Mouse (Mus musculus) thymus, adult 2 months (tissue): ENCODE data around the gene Kctd7. TPM values are rescaled to one million over a fixed set of nuclear protein-coding genes. Genes with fewer than 3 reads are reported as not detected.

Experiments used
- DNase-seq: peaks from one replicate; pipeline ENCODE4 v3.0.0; 2021
- H3K27ac ChIP-seq: fragments of 200-500 bp; 2 replicates; pipeline ENCODE4 v1.5.1; 2012; ENCODE audit warnings: low read length, control low read depth; ENCODE audit not compliant: control insufficient read depth, insufficient read depth
- H3K27me3 ChIP-seq: fragments of 200-500 bp; 2 replicates; pipeline ENCODE4 v1.6.1; 2012; ENCODE audit warnings: mild to moderate bottlenecking, low read length, moderate library complexity, mixed read lengths; ENCODE audit not compliant: control insufficient read depth, insufficient read depth
- H3K36me3 ChIP-seq: fragments of 200-500 bp; 2 replicates; pipeline ENCODE4 v1.6.1; 2012; ENCODE audit warnings: mild to moderate bottlenecking, low read length, moderate library complexity; ENCODE audit not compliant: control insufficient read depth, insufficient read depth
- H3K4me1 ChIP-seq: fragments of 200-500 bp; replicated peaks from 2 replicates; pipeline ENCODE4 v1.6.1; 2012; ENCODE audit warnings: low read length; ENCODE audit not compliant: control insufficient read depth, insufficient read depth
- H3K4me3 ChIP-seq: fragments of 200-500 bp; 2 replicates; pipeline ENCODE4 v1.5.1; 2012; ENCODE audit warnings: mild to moderate bottlenecking, low read length, control low read depth, moderate library complexity; ENCODE audit not compliant: control insufficient read depth, insufficient read depth
- CTCF ChIP-seq: fragments of 200-500 bp; IDR thresholded peaks from 2 replicates; pipeline ENCODE4 v1.5.1; 2012; ENCODE audit warnings: mild to moderate bottlenecking, control low read depth, low read length, moderate library complexity, borderline replicate concordance; ENCODE audit not compliant: control insufficient read depth, poor library complexity, insufficient read depth; ENCODE audit errors: extremely low read depth
- POLR2A ChIP-seq: fragments of 200-500 bp; IDR thresholded peaks from 2 replicates; pipeline ENCODE4 v1.6.1; 2012; ENCODE audit warnings: mild to moderate bottlenecking, low read length, control low read depth, moderate library complexity; ENCODE audit not compliant: control insufficient read depth, poor library complexity, insufficient read depth; ENCODE audit errors: extremely low read depth
- WGBS: fragments of 180-500 bp; shearing (Covaris S2); methylation state at CpG from one replicate; pipeline ENCODE4 v1.1.7; 2018; 5-methylcytosine and 5-hydroxymethylcytosine counted together
- polyA plus RNA-seq: library from polyadenylated mRNA; depleted of rRNA; stranded (reverse); fragments of >200 nt; gene quantifications from 2 replicates; pipeline ENCODE4 v1.2.3, GENCODE M21; 2012

The Kctd7 gene
- polyA plus RNA-seq, 1 experiment = 6.9 TPM

DNA sequence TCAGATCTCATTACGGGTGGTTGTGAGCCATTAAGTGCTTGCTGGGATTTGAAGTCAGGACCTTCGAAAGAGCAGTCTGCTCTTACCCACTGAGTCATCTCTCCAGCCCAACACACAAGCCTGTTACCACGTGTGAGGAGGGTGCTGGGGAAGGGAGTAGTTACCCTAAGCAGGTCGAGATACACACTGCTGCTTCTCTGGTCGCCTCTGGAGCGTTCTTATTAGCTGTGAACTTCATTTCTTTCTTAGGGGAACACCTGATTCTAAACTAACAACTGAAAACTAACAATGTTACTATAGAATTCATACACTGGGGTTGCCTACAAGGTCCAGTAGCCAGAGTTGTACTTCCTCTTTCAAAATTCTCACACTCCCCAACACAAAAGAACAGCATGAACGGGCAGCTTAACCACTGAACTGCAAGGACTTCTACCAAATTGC lies 15.1 kb downstream of the Kctd7 start:
- no peak for DNase-seq
- no peak overlapping the region for H3K27ac ChIP-seq
- H3K4me3 ChIP-seq = no peak overlapping the region
- no peaks in the 10 kb centered on the region for H3K4me1 ChIP-seq
- no peaks in the 10 kb centered on the region for H3K36me3 ChIP-seq
- TF ChIP-seq POLR2A = no peak
- no peak for TF ChIP-seq CTCF
- no peaks in the 10 kb centered on the region for H3K27me3 ChIP-seq
- 47% methylated on average over 7 of the region's 7 CpGs for WGBS

DNA sequence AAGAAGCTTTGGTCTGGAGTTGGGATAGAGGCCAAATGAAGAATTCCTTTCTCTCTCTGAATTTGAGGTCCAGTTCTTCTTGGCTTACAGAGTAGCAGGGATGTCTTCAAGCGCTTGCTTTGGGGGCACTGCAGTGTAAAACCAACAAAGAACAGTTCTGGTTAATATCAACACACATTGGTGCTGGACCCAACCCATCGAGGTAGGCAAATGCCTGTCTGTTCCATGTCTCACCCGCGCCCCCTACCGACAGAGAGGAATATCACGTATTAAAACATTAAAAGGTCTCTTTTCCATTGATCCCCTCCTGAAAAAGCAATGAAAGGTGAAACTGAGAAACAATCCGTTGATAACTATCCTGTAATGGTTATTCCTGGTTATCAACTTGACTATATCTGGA lies 19.0 kb downstream of the Kctd7 start:
- Histone ChIP-seq H3K27me3 (no peaks in the 10 kb centered on the region), H3K4me1 (no peaks in the 10 kb centered on the region), H3K4me3 (no peak overlapping the region), H3K27ac (no peak overlapping the region), H3K36me3 (no peaks in the 10 kb centered on the region)
- 4% methylated on average over 7 of the region's 7 CpGs for WGBS
- peak; percentile 77 for DNase-seq
- TF ChIP-seq POLR2A (no peak), CTCF (no peak)

DNA sequence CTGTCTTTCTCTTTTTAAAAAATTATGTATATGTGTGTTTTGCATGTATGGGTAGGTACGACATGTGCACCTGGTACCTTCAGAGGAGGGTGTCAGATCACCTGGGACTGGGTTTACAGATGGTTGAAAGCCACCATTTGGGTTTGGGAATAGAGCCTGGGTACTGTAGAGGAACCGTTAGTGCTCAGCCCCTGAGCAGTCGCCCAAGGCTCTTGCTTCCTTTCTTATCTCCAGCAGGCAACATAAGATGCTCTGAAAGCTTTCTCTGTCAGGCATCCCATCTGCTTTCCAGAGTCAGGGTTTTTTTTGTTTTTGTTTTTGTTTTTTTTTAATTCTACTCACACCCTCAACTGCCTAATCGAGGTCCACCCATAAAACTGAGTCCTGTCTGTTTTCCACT lies 20.6 kb downstream of the Kctd7 start:
- Histone ChIP-seq H3K36me3 (no peaks in the 10 kb centered on the region), H3K27ac (no peak overlapping the region), H3K27me3 (no peaks in the 10 kb centered on the region), H3K4me1 (no peaks in the 10 kb centered on the region), H3K4me3 (no peak overlapping the region)
- WGBS = 91% methylated on average over 4 of the region's 4 CpGs
- DNase-seq = no peak
- TF ChIP-seq CTCF (no peak), POLR2A (no peak)

DNA sequence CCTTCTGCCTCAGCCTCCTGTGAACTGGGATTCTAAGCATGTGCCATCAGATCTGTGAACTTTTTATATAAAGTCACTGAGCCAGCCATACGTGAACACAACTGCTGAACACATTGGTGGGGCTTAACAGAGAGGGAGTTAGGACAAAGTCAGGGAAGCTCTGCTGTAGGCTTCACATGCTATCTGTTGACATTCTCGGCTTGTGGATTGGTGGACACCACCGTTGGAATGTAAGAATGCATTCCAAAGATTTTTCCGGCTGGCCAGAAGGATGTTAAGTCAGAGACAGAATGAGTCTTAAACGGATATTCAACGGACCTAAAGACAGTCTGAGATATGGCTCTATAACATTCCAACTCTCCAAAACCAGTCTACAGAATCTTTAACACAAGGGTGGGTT lies 24.4 kb downstream of the Kctd7 start:
- H3K27ac ChIP-seq = no peak overlapping the region
- no peak for DNase-seq
- TF ChIP-seq CTCF (no peak), POLR2A (no peak)
- peaks cover 11% of the 10 kb centered on the region for H3K4me1 ChIP-seq
- H3K27me3 ChIP-seq = no peaks in the 10 kb centered on the region
- no peaks in the 10 kb centered on the region for H3K36me3 ChIP-seq
- H3K4me3 ChIP-seq = no peak overlapping the region
- 76% methylated on average over 6 of the region's 6 CpGs for WGBS

DNA sequence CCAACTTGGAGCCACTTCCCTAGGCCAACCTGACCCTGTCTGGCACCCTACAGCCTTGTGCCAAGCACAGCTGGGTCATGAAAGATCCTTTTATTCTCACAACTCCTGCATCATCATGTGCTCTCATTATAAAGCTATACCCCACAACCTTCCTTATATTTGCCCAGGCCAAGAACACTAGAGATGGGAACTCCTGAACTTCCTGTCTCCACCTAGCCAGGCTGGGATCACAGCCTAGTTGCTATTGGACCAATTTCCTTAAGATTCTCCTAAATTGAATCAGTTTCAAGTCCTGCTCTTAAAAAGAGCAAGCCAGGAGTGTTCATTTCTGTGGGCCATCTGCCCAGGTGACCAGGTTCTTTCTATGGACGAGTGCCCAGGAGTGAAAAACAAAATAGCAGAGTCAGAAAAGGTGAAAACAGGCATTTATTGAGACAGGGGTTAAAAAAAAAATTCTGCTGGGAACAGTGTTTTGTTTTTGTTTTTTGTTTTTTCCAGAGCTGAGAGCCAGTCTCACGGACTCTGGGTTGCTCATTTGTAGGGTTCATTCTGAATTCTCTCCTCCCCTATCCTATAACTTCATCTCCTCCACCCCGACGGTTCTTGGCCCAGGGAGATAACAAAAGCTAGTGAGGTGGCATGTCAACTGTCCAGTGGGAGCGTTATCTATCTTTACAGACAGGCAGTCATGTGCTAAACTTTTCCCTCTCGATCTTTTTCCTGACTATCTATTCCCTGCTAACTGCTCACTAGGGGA lies 26.2 kb downstream of the Kctd7 start:
- 27% methylated on average over 6 of the region's 6 CpGs for WGBS
- H3K36me3 ChIP-seq = no peaks in the 10 kb centered on the region
- DNase-seq = no peak
- H3K27ac ChIP-seq = peak overlapping the region; percentile 42; the same call in 1 of the 2 replicates
- no peak for TF ChIP-seq CTCF
- TF ChIP-seq POLR2A = no peak
- peaks cover 11% of the 10 kb centered on the region for H3K4me1 ChIP-seq
- no peaks in the 10 kb centered on the region for H3K27me3 ChIP-seq
- peak overlapping the region; percentile 66 for H3K4me3 ChIP-seq

DNA sequence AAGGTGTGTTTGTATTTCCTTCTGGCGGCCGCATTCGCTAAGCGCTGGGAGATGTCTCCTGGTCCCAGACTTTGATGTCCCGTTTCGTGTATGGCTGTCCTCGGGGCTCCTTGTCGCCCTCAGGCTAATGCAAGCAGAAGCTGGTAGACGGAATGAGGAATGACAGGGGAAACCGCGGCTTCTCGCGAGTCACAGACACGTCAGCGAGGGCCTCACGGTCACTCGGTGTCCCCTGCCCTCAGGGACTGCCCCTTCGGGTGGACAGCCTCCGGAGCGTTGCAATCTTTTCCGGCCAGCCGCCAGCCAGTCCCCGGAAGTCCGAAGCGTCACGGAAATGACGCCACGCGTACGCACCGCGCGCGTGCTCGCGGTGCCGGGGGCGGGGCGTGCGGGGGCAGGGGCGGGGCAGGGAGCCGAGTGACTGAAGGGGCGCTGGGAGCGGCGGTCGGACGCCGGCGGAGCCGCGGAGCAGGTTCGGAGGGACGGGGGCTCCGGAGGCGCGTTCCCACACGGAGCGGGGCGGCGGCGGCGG lies 26.8 kb downstream of the Kctd7 start, which contains the start of gene Rabgef1:
Rabgef1 (plus strand) TSS at position 376 of the 532 bp plus-strand sequence.
- TF ChIP-seq CTCF (no peak), POLR2A (peak; percentile 95)
- H3K4me3 ChIP-seq = peak within 1 kb of the TSS; percentile 66
- no peaks in the 10 kb centered on the region for H3K36me3 ChIP-seq
- peak; percentile 87 for DNase-seq
- peaks cover 11% of the 10 kb centered on the region for H3K4me1 ChIP-seq
- H3K27ac ChIP-seq = peak within 1 kb of the TSS; percentile 42; the same call in 1 of the 2 replicates
- no peaks in the 10 kb centered on the region for H3K27me3 ChIP-seq
- WGBS = under 1% methylated on average over 62 of the region's 62 CpGs
